Mouse (Mus musculus): Measurements from ENCODE around the gene Lsm2.
"Not testable (repeated sequence)": the region's sequence is repeated elsewhere in the genome, so short reads cannot be mapped to it uniquely, and the experiment has no call there.

The Lsm2 gene

GRCm38 (mm10) chr17:34994751-34995150, 13.1 kb downstream of the Lsm2 start:
- DNase-seq (ENCODE audit: low read depth), result no peak

- not testable (repeated sequence) for DNase-seq (ENCODE audit: low read depth)
These were observed 13.5 kb downstream of the Lsm2 start for GRCm38 (mm10) chr17:34995192-34995591.

DNA sequence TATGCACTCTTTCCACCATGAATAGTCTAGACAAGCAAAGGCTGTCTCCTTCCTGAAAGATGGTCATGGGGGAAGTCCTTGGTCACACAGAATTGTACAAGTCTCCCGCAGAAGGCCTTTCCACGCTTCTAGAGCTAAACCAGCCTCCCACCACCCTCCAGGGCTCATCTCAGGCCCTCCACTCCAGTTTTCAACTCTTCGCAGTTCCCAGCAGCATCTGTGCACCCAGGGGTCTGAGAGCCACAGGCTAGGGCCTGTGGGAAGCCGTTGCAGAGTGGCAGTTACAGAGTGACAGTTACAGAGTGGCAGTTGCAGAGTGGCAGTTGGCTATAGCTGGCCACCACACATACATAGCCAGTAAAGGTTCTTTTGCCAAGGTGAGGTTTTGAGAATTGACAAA, 14.3 kb downstream of the Lsm2 start:
- not testable (repeated sequence) for DNase-seq (ENCODE audit: low read depth)

DNA sequence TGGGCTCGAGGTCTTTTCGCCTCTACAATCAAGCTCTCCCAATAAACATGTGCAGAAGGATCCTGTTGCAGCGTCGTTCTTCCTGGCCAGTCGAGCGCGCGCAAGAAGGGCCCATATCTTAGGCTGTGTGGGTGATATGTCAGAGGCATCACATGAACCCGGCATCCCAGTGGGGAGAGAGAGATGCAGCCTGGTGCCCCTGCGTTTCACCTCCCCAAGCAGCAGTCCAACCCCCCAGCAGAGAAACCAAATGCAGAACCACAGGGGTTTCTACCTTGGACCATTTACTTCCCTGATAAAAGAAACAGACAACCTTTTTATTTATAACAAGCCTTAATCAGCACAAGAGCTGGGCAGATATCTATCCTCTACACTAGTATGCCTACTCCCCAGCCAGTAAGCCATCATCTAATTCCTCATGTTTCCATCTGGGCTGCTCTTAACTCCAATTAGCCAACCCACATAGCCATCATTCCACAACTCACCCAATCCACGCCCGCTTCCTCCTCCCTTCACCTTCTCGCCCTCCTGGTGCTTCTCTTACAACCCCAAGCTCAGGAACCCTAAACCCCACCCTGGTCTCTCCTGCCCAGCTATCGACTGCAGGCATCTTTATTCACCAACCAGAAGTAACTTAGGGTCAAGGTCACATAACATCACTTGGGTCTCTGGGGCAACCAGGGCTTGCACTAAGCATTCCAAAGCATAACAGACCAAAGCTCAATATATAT, 14.9 kb downstream of the Lsm2 start:
- DNase-seq (ENCODE audit: low read depth), result no peak

DNA sequence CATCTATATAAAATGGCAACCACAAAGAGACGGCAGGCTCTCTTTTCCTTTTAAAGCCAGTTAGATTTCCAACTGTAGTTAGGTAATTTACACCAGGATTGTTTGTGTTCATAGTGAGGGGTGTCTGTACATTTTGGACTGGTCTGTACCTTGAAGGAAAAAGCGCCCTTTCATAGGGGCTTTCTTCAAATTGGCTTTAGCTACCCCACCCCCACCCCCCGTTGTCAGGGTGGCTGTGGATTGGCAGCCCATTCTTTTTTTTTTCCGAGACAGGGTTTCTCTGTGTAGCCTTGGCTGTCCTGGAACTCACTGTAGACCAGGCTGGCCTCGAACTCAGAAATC, 15.5 kb downstream of the Lsm2 start:
- no peak for DNase-seq (ENCODE audit: low read depth)

DNA sequence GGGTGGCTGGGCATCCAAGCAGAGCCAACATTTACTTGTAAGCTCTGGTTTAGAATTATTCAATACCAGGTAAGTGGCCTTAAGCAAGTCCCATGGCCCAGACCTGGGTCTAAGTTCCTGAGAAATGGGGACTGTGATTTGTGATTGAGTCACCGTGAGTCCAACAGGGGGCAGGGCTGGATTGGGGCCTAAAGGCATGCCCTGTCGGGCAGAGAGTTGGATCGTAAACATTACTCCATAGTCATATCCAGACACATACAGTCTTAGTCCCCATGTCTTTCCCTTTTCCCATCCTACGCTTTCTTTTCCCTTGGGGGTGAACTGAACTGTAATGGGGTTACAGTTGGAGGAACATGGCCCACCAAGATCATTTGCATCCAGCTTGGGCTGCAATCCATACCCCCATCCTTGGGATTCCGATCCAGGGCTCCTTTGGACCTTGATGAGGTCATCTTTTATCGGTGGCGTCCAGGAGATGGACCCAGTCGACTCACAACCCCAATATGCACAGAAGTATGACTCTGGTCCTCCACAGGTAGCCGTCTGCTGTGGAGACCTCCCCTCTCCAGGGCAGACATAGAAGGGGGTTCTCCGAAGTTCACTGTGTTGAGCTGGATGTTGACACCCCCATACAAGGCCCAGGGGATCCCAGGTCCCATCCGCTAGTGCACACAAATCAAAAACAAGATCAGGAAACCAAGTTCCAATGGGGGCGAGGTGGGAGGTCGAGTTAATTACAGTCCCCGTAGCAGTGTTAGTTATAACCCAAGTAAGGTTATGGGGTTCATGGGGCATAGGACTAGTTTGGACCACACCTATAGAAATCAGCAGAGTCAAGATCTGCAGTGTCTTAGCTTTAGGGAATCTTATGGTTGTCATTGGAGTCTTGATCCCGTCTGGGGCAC, 17.1 kb downstream of the Lsm2 start:
- DNase-seq (ENCODE audit: low read depth), result no peak

DNA sequence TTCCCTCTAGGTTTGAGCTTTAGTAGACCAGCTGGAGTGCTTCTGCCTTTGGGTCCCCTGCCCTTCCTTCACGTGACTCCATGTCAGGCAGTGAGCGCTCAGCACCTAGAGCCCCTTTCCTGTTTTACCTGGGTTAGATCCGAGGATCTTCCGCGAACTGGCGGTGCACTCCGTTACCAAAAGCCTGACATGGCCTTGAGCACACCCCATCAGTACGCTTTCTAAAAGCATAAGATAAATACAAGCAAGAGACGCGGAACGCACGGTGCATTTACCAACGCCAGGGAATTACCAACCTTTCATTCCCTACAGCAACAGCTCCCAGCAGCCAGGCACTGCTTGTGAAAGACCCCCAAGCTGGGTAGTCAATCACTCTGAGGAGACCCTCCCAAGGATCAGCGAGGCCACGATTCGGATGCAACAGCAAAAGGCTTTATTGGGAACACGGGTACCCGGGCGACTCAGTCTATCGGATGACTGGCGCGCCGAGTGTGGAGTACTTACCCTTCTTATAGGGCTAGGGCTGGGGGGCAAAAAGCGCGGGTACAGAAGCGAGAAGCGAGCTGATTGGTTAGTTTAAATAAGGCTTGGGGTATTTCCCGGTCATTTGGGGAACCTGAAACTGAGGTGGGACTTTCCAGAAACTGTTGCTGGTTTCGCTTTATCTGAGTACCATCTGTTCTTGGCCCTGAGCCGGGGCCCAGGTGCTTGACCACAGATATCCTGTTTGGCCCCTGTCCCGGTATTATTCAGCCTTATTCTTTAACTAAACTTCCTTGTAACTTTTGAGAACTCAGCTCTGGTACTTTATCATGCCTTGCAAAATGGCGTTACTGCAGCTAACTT, 18.4 kb downstream of the Lsm2 start:
- not testable (repeated sequence) for DNase-seq (ENCODE audit: low read depth)

GRCm38 (mm10) chr17:35000717-35001451, 19.2 kb downstream of the Lsm2 start, which contains the start of gene Vars:
Gene Vars, plus strand, starts transcription at chr17:35000987.
- peak; percentile 94 for DNase-seq (ENCODE audit: low read depth)

DNA sequence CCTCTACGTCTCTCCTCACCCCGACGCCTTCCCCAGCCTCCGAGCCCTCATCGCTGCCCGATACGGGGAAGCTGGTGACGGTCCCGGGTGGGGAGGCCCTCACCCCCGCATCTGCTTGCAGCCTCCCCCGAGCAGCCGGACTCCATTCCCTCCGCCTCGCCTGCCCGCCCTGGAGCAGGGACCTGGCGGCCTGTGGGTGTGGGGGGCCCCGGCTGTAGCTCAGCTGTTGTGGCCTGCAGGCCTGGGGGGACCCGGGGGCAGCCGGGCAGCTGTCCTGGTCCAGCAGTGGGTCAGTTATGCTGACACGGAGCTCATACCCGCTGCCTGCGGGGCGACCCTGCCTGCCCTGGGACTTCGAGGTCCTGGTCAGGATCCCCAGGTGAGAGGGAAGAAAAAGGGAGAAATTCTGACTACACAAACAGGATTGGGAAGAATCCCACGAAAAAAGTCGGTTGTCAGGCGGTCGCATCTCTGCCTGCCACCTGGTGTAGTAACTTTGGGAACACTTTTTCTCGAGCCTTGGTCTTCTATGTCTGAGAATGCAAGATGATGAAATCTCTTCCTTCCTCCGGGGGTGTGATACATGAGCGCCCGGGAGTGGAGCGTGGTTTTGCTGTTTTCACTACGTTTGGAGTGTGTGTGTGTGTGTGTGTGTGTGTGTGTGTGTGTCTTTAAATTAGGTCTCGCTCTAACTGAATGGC, 19.9 kb downstream of the Lsm2 start:
- peak; percentile 75 for DNase-seq (ENCODE audit: low read depth)

DNA sequence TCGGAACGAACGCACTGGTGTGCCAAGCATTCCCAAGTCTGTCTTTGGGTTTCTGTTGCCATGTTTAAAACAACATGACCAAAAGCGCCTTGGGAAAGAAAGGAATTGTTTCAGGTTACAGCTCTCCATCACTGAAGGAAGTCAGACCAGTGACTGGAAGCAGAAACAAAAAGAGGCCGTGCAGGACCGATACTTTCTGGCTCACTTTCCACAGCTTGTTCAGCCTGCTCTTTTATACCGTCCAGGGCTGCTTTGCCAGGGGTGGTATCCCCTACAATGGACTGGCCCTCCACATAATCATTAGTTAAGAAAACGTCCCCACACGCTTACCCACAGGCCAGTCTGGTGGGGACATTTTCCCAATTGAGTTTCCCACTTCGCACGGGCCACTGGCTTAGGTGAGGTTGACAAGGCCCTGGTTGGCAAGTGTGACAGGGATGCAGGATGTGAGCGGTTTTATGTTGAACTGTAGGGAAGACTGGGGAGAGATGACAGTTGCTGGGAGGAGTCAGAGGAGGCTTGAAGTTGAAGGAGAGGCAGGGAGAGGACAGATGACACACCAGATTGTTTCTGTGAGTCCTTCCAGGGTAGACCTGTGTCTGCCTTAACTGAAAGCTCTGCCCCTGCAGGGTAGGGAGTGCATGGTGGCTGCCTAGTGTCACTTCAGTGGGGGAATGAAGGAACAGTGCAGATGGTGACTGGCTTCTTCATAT, 20.6 kb downstream of the Lsm2 start:
- DNase-seq (ENCODE audit: low read depth), result peak; percentile 38

- DNase-seq (ENCODE audit: low read depth), result no peak
These were observed 21.6 kb downstream of the Lsm2 start for GRCm38 (mm10) chr17:35003022-35003838.

- DNase-seq (ENCODE audit: low read depth), result no peak
These were observed 22.5 kb downstream of the Lsm2 start for GRCm38 (mm10) chr17:35004075-35004717.

GRCm38 (mm10) chr17:35005158-35005557, 23.5 kb downstream of the Lsm2 start:
- DNase-seq (ENCODE audit: low read depth), result no peak

- not testable (repeated sequence) for DNase-seq (ENCODE audit: low read depth)
These were observed 24.2 kb downstream of the Lsm2 start for GRCm38 (mm10) chr17:35005902-35006301.

GRCm38 (mm10) chr17:35007387-35007991, 25.8 kb downstream of the Lsm2 start:
- no peak for DNase-seq (ENCODE audit: low read depth)

- no peak for DNase-seq (ENCODE audit: low read depth)
These were observed 27.9 kb downstream of the Lsm2 start for GRCm38 (mm10) chr17:35009586-35009985.

DNA sequence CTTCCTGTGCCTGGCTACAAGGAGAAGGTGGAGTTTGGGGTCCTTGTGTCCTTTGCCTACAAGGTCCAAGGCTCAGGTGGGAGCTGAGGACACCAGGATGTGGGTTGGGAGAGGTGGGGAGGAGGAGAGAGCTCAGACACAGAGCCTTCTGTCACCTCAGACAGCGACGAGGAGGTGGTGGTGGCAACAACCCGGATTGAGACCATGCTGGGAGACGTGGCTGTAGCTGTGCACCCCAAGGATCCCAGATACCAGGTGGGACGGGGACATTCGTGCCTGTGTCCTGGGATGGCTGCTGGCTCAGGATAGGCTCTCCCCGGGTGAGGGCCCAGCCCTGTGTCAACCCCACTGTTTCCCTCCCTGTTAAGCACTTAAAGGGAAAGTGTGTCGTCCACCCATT, 29.8 kb downstream of the Lsm2 start:
- no peak for DNase-seq (ENCODE audit: low read depth)

DNA sequence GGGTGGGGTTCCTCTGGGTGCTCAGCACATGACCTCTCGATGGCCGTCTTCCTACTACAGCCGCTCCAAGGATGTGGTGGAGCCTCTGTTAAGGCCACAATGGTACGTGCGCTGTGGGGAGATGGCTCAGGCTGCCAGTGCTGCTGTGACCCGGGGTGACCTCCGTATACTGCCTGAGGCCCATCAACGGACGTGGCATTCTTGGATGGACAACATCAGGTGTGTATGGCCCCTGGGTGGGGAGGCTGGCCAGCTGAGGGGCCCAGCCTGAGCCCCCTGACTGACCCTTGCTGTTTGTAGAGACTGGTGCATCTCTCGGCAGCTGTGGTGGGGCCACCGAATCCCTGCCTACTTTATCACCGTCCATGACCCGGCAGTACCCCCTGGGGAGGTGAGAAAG, 30.8 kb downstream of the Lsm2 start:
- no peak for DNase-seq (ENCODE audit: low read depth)
